9 mouse cellular contexts compared by ENCODE assay signal in the genomic region with DNA sequence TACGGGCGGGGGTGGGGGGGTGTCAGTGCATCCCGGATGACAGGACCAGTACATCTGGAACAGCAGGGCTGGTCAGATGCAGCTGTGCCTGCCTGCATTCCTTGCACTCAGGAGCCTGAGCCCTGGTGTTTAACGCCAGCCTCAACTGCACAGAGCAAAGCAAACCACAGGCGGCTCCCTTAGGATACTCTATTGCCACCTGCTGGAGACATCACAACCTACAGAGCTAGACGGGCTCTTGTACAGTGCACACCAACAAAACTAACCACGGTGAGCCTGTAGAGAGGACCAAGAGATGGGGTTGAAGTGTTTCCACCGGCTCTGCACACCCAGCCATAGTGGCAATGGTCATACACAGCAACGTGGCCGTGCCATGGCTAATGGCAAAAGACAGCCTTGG. TPM values are rescaled to one million over a fixed set of nuclear protein-coding genes. Genes with fewer than 3 reads are reported as not detected.
DNase-seq lines count a peak whose midpoint lies in the region; ATAC-seq lines count a peak whose summit lies in the region.
"Had no signal": no experiment of that assay in that cellular context is flagged by ENCODE, and none has a peak within 500 bp of the region (broad histone marks: within the 10 kb centered on the region; RNA-seq: fewer than 3 reads in every experiment).

No protein-coding gene starts in this region.

- H3K4me1 ChIP-seq in limb, embryonic 11.5 days (ENCODE audit: control insufficient read depth, insufficient read depth, low read length) = peaks cover 19% of the 10 kb centered on the region
- peaks cover 54% of the 10 kb centered on the region for H3K4me1 ChIP-seq in limb, embryonic 10.5 days

- H3K9ac ChIP-seq in limb, embryonic 11.5 days (ENCODE audit: low read length) = no peak overlapping the region

- H3K36me3 ChIP-seq in limb, embryonic 11.5 days (ENCODE audit: control insufficient read depth, insufficient read depth, low read length) = peaks cover 2% of the 10 kb centered on the region; the same call in 1 of the 2 replicates
- H3K36me3 ChIP-seq in limb, embryonic 10.5 days = peaks cover 54% of the 10 kb centered on the region

- peaks cover 25% of the 10 kb centered on the region for H3K27me3 ChIP-seq in limb, embryonic 11.5 days (ENCODE audit: control insufficient read depth, insufficient read depth, low read length)
- H3K27me3 ChIP-seq in limb, embryonic 10.5 days (ENCODE audit: low read depth, poor library complexity, severe bottlenecking) = peaks cover 50% of the 10 kb centered on the region

- peak; percentile 78 for DNase-seq in limb, embryonic 11.5 days (ENCODE audit: low spot score)
- DNase-seq in limb, embryonic 10.5 days (ENCODE audit: low spot score) = no peak
- peak; percentile 67 to 73 for DNase-seq in cerebellum, postnatal 10 days
- DNase-seq in heart, postnatal 10 days = peak; percentile 54 to 72
- DNase-seq in kidney, postnatal 36 days = peak; percentile 64 to 77
- DNase-seq in right cerebral cortex, postnatal 4 days = peak; percentile 62
- no peak for DNase-seq in spleen, postnatal 4 days (ENCODE audit: low spot score in 2 of 2)

- H3K27ac ChIP-seq in limb, embryonic 11.5 days (replicated peaks; ENCODE audit: low read depth, low read length) = no peak overlapping the region
- no peak overlapping the region for H3K27ac ChIP-seq in limb, embryonic 10.5 days

- H3K4me2 ChIP-seq in limb, embryonic 11.5 days (ENCODE audit: low read depth, severe bottlenecking) = no peak overlapping the region

- intact Hi-C loops in heart, postnatal 10 days (cut with DNase I) = no loop called here

- WGBS in limb, embryonic 11.5 days = 46% methylated on average over 10 of the region's 10 CpGs
- 47% methylated on average over 10 of the region's 10 CpGs for WGBS in limb, embryonic 10.5 days

- ATAC-seq in limb, embryonic 11.5 days (ENCODE audit: insufficient number of reproducible peaks, low FRiP score, low TSS enrichment, low read depth) = 0 out of 2 replicates have a peak, but pooled peaks have one; percentile 51
- peak; percentile 54; the same call in 1 of the 2 replicates for ATAC-seq in megakaryocyte, adult 5-6 weeks (ENCODE audit: poor library complexity, severe bottlenecking)

- H3K4me3 ChIP-seq in limb, embryonic 11.5 days (ENCODE audit: low read depth, low read length) = no peak overlapping the region
- H3K4me3 ChIP-seq in limb, embryonic 10.5 days = no peak overlapping the region

- H3K9me3 ChIP-seq in limb, embryonic 11.5 days (ENCODE audit: control insufficient read depth, low read length) = no peaks in the 10 kb centered on the region
- no peaks in the 10 kb centered on the region for H3K9me3 ChIP-seq in limb, embryonic 10.5 days (replicated peaks)

RNA-seq across cellular contexts. Expression of gene Gm47841, which starts 9.0 kb away (rescaled TPM):
- polyA plus RNA-seq in limb, embryonic 11.5 days (2014; fragmentation: Nextera tagmentation; extraction: Ambion mirVana) = not detected in 2 replicates
- polyA plus RNA-seq in limb, embryonic 10.5 days (2016; fragmentation: Nextera tagmentation; extraction: Ambion mirVana) = not detected in 2 replicates
- under 1 TPM; 0.25 to 0.41 TPM for total RNA-seq in heart, postnatal 10 days (2021)
- not detected in 2 replicates for total RNA-seq in megakaryocyte, adult 5-6 weeks (2015)
- total RNA-seq in megakaryocyte, adult 5-6 weeks (2017) = not detected in 2 replicates
- polyA plus RNA-seq: liver, embryonic 16.5 days had no signal

RNA-seq across cellular contexts. Expression of gene Fignl2, which starts 22.1 kb away (rescaled TPM):
- 1.3 and 1.5 TPM in 2 replicates for polyA plus RNA-seq in limb, embryonic 11.5 days (2014; fragmentation: Nextera tagmentation; extraction: Ambion mirVana)
- polyA plus RNA-seq in limb, embryonic 10.5 days (2016; fragmentation: Nextera tagmentation; extraction: Ambion mirVana) = 0.98 and 1.9 TPM in 2 replicates
- total RNA-seq in heart, postnatal 10 days (2021) = 1 to 10 TPM; 3.5 to 3.9 TPM
- 0.04 TPM in 1 of 2 replicates, not detected in the other for total RNA-seq in megakaryocyte, adult 5-6 weeks (2015)
- total RNA-seq in megakaryocyte, adult 5-6 weeks (2017) = 0.07 and 0.16 TPM in 2 replicates

RNA-seq across cellular contexts. Expression of gene Ankrd33, which starts 59.3 kb away (rescaled TPM):
- polyA plus RNA-seq in limb, embryonic 11.5 days (2014; fragmentation: Nextera tagmentation; extraction: Ambion mirVana) = not detected in 2 replicates
- not detected in 2 replicates for polyA plus RNA-seq in limb, embryonic 10.5 days (2016; fragmentation: Nextera tagmentation; extraction: Ambion mirVana)
- total RNA-seq in heart, postnatal 10 days (2021) = not detected
- not detected in 2 replicates for total RNA-seq in megakaryocyte, adult 5-6 weeks (2015)
- not detected in 2 replicates for total RNA-seq in megakaryocyte, adult 5-6 weeks (2017)
- polyA plus RNA-seq: liver, embryonic 16.5 days had no signal

Comparison
In these comparisons a context has a peak if more than half of its experiments do, and no peak if none do; other contexts are left out.
1. DNase-seq: peak in limb, embryonic 11.5 days (single experiment), cerebellum, postnatal 10 days (2 of 2), heart, postnatal 10 days (2 of 2), kidney, postnatal 36 days (2 of 2) and right cerebral cortex, postnatal 4 days (single experiment); none in limb, embryonic 10.5 days (single experiment) and spleen, postnatal 4 days (0 of 2).